Mouse (Mus musculus) small intestine, adult 2 months (tissue): ENCODE measurements around the gene Gm20219.

ENCODE experiments used
- CTCF ChIP-seq: fragments of 200-500 bp; IDR thresholded peaks from 2 replicates; pipeline ENCODE4 v1.5.1; 2012; ENCODE audit warnings: low read depth, mild to moderate bottlenecking, control low read depth, inconsistent platforms, low read length, moderate library complexity, mixed read lengths; ENCODE audit not compliant: insufficient replicate concordance, insufficient read length; ENCODE audit errors: extremely low read depth
- POLR2A ChIP-seq: fragments of 200-500 bp; IDR thresholded peaks from 2 replicates; pipeline ENCODE4 v1.6.1; 2012; ENCODE audit warnings: low read depth, mild to moderate bottlenecking, control low read depth, inconsistent platforms, low read length, moderate library complexity

GRCm38 (mm10) chr17:56537912-56538311, 16.3 kb downstream of the Gm20219 start:
- TF ChIP-seq POLR2A = no peak
- TF ChIP-seq CTCF = no peak
